Mouse (Mus musculus) c-Kit-positive CD71-negative TER-119-negative erythroid progenitor cells, embryonic 14.5 days (primary cell): ENCODE data around the gene Nup205.

Experiments
- DNase-seq: peaks from one replicate; pipeline ENCODE4 v3.0.0-alpha.2; 2013; ENCODE audit warnings: low read depth

Nup205 gene

DNA sequence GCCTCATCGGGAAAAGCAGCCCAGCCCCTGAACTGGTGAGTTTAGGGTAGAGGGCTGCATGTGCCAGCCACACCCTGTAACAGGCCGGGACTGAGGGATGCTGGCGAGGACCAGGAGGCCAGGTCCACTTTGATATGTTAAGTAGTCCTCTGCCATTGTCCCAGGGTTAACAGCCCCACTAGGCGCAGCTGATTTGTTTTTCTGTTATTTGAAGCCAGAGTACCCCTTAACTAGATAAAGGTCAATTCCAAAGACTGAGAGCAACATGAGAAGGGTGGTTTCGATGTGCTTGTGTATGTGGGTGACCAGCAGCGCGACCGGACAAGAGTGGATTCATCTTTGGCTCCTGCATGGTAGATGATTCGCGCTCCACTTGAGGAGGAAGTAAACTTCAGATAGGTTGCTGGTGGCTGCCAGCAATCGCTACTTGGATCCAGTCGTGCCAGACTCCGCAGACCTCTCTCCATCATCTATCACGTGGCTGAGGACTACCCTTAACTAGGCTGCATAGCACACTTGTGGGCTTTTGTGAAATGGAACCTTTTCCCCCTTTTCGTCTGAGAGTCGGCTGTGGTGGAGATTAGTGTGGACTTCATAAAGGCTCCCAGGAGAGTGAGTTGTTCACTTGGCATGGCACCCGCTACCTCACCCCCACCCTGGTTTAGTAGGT, 74.7 kb downstream of the Nup205 start:
- no peak for DNase-seq

DNA sequence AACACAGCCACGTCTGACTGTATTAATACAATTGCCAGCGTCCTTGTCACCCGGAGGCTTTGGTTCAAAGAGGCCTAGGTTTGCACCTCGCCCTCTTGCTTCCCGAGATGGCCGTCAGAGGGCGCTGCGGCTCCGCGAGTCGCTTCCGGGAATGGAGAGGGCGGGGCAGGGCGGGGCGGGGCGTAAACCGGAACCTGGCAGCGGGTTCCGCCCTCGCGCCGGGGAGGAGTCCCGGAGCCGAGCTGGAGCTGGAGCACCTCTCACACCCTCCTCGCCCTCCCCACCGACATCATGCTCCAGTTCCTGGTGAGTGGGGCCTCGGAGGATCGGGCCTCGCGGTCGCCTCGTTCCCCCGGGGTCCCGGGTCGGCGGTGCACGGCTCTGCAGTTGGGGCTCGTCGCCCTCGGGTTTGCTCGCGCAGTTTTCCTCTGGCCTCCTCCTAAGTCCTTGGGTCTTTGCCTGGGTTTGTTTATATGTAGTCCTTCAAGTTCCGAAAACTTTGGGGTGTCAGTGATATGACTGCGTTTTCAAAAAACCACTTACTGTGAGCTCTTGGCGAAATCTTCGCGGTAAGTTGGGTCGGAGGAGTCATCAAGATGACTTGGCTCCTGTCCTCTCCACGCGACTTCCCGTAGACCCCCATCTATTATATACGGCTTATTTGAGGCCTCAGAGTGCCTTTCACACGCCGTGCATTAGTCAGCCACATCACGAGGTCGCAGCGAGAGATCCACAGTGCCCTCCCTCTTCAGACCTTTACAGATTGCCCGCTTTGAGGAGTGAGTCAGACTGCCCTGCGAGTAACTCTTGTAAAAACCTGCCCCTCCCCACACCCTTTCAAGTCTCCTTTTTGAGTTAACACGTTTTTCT, 75.5 kb downstream of the Nup205 start:
- DNase-seq, result peak; percentile 79

DNA sequence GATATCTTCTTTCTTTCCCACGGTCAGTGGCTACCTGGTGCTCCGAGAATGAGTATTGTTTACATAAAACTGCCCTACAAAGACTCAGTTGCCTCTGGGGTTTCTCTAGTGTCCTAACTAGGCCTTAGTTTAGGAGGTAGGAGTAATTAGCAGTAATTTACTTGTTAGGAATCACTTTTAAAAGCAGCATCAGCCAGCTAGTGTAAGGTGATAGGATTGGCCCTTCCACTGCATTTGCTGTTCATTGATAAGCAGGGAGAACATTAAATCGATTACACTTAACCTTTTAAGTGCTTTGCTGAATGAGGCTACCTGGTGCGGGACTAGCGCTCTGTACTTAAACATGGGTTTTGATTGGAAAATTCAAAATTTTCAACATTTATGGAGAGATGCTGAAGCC, 76.3 kb downstream of the Nup205 start:
- DNase-seq, result no peak

DNA sequence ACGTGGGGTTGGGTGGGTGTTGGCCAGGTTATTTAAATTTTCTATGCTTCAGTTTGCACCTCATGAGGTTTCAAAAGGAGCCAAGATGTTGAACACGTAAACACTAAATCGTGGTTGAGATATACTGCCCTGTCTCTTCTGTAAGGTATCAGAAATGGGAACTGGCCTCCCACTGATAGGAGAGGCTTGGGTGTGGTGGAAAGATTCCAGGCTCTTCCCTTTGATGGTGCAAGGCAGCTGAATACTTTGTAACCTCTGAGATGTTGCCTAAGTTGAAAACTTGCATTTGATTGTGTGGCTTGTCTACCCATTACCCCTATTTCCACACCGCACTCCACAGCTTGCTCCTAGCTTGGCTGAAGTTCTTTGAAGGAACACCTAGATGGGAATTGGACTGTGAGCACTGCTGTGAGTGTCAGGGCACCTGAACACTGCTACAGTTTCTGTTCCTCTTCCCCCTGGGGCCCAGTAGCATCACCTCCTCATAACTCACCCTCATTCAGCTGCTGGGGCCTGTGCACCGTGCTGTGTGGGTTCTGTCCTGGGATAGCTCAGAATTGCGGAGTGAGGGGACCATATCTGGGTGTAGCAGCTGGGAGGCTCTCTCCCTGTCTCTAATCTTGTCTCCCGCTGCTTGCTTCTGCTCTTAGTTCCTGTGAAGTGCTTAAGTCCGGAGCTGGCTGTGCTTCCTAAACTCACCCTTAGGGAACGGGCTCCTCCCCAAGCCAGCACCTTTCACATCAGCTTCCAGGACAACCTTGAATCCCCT, 77.1 kb downstream of the Nup205 start:
- DNase-seq, result no peak

GRCm38 (mm10) chr6:35255017-35255416, 77.8 kb downstream of the Nup205 start:
- DNase-seq, result no peak

- DNase-seq, result peak; percentile 61
Observed at GRCm38 (mm10) chr6:35256691-35257090, 79.5 kb downstream of the Nup205 start.

GRCm38 (mm10) chr6:35257626-35258190, 80.5 kb downstream of the Nup205 start:
- DNase-seq, result no peak

GRCm38 (mm10) chr6:35258922-35259321, 81.7 kb downstream of the Nup205 start:
- no peak for DNase-seq

DNA sequence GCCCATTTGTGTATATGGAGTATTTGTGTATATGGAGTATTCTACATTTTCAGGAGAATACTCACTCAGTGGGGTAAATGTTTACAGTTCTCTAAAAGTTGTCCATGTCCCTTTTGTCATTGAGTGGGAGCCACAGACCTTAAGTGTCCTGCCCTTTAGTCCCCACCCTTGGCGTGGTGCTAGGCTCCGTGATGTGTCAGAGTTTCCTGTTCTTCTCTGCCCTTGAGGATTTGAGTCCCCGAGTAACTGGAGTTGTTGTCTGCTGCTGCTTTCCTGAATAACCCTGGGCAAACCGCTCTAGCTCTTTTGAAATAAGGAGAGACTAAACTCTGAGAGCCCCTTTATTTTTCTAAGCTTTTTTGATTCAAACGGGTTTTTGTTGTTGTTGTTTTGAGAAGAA, 82.3 kb downstream of the Nup205 start:
- no peak for DNase-seq

DNA sequence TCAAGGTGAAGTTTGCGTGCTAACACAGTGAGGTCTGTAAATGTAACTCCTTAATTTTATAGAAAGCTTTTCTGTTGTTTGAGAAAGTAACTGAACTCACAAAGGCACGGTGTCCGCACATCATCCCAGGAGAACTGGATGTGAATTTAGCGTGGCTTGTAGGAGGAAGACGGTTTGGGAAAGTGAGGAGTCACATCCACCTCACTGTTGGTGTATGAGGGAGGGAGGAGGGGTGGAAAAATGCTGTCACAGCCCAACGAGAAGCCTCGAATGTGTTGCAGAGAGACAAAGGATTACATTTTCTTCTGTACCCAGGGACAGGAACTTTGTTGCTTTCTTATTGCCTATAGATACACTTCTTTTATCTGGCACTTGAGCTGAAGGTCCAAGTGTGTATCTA, 83.3 kb downstream of the Nup205 start:
- no peak for DNase-seq

- no peak for DNase-seq
Observed at GRCm38 (mm10) chr6:35265580-35266278, 88.5 kb downstream of the Nup205 start.

DNA sequence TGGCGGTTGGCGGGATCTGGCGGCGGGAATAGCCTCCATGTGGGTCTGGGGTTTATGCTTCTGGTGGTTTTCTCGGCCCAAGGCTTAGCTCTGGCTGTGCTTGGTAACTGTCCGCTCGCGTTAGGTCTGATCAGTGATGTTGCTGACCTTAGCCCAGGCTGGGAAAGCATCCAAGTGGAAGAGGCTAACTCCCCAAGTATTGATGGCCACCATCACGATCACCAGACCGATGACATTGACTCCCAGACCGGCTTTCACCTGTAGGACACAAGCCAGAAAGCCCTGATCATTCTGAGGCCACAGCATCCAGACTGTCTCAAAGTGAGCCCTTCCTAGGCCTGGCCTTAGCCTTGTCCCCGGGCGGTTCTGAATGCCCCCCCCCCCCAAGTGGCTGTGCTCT, 91.5 kb downstream of the Nup205 start:
- no peak for DNase-seq

DNA sequence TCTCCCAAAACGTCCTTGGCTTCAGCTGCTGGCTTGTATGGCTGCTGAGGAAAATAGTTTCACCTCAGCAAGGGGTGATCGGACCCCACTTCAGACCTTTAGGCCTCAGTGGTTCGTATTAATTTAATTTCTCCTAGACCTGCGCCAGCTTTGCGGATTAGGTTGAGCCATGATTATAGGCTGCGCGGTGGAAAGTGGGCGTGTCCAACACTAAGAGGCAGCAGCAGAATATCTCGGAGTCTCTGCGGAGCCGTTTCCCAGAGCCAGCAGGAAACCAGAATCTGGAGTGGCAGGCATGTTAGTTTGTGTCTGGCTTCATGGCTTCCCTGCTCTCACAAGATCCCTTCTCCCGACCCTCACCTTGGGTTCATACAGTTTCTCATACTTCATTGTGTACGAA, 92.4 kb downstream of the Nup205 start:
- DNase-seq, result no peak

GRCm38 (mm10) chr6:35271094-35271855, 94.1 kb downstream of the Nup205 start:
- DNase-seq, result no peak

DNA sequence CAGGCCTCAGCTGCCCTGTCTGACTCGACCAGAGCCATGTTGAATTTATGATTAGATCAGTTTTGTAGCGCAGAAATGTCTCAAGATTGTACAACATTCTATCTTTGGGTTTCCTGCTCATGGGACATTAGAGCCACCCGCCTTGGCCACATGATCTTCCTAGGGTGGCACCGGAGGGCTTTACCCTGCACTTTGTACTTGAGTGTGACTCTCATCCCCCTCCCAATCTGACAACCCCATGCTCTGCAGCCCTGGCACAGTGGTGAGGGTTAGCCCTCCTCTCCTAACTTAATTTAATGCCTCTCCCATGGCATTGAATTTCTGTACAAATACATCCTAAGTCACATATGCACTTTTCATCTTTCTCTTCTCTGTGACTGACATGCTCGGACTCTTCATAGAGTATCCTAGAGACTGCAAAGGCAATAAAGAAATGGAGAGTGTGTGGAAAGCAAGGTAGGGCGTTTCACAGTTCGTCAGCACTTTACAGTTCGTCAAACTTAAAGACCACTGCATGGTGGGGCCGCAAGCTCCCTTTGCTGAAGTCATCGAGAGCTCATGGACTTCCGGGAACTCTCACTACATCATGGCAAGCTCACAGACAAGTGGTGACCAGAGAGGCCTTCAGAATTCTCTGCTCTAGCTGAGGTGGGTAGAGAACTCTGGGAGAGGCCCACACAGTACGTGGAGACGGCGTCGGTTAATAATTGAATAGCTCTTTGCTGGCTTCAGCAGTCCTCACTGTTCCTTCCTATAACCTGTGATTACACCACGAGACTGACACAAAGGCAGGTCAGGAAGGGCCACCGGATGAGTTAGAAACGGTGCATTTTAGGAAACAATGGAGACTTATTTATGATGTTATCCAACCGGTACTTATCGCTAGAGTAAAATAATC, 94.9 kb downstream of the Nup205 start:
- no peak for DNase-seq

GRCm38 (mm10) chr6:35273391-35274082, 96.3 kb downstream of the Nup205 start:
- no peak for DNase-seq

GRCm38 (mm10) chr6:35277903-35278587, 100.8 kb downstream of the Nup205 start:
- no peak for DNase-seq

GRCm38 (mm10) chr6:35279306-35279705, 102.1 kb downstream of the Nup205 start:
- DNase-seq, result no peak
